Mouse (Mus musculus) spleen, postnatal 36 days (tissue): ENCODE data around the gene Sec14l3.

Experiments
- DNase-seq, 2 experiments: peaks; one replicate each; pipeline ENCODE4 v3.0.0; 2022; ENCODE audit warnings: low spot score in 2 of 2, mixed read lengths in 1 of 2

The Sec14l3 gene

GRCm38 (mm10) chr11:4060866-4061575, 3.6 kb upstream of the Sec14l3 start:
- no peak for DNase-seq

GRCm38 (mm10) chr11:4062523-4062922, 2.1 kb upstream of the Sec14l3 start:
- DNase-seq = no peak

- no peak for DNase-seq
These were observed 1.7 kb upstream of the Sec14l3 start for GRCm38 (mm10) chr11:4062981-4063380.

DNA sequence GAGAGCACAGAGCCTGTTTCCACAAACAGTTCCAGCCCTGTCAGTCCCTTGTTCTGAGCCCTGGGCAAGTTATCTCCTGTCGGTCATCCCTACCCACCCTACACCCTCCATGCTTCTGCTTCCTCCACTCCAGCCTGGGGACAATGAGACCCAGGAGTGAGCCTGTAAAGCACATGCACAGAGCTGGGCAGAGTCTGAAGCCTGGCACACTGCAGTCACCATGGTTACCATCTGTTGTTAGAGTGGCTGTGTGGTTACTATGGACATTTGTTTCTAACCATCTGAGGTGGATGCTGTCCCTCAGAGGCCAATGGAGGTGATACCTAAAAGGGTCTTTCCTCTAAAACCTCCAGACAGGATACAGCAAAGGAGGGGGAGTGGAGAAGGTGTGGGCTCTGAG, 5.0 kb downstream of the Sec14l3 start:
- no peak for DNase-seq

GRCm38 (mm10) chr11:4076633-4077032, 12.0 kb downstream of the Sec14l3 start:
- DNase-seq = no peak

DNA sequence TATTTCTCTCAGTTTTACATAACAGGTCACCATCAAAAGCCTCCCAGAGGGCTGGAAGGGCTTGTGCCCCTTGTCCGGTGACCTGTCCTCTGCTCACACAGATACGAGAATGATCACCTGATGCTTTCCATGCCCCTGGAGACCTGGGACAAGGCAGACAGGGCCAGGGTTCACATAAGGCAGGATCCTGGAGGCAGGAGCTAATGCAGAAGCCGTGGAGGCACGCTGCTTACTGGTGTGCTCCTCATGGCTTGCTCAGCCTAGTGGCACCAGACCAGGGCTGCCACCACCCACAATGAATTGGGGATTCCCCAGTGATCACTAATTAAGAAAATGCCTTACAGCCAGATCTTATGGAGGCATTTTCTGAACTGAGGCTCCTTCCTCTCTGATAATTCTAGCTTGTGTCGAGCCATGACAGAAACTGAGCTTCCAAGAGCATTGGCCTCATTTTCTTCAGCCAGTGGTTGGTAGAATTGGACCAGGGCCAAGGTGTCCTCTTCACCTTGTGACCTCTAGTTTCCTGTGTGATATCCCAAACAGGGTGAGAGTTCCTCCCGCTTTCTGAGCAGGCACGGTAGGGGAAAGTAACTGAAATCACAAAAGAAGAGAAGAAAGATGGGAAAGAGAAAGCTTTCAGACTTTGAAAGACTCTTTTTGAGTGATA, 13.8 kb downstream of the Sec14l3 start:
- no peak for DNase-seq

DNA sequence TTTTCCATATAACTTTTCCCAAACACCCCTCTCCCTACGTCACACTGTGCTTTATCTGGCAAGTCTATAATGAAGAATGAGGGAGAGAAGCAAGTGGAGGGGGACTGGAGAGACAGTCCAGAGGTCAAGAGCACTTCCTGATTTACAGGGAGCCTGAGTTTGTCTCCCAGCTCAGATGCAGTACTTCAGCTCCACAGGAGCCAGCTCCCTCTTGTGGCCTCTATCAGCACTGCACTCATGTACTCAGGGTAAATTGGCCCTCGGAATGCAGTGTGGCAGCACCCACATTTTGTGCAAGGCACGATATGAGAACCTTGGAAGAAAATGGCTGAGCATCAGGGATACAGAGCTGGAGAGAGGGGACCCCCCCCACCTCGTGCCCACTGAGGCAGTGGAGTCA, 15.6 kb downstream of the Sec14l3 start:
- peak in 1 of 2 experiments; percentile 16 for DNase-seq

GRCm38 (mm10) chr11:4083316-4084078, 18.9 kb downstream of the Sec14l3 start:
- DNase-seq = peak; percentile 20 to 37

- no peak for DNase-seq
These were observed 21.6 kb downstream of the Sec14l3 start for GRCm38 (mm10) chr11:4086246-4086645.

- DNase-seq = no peak
These were observed 22.6 kb downstream of the Sec14l3 start for GRCm38 (mm10) chr11:4087267-4087666.

DNA sequence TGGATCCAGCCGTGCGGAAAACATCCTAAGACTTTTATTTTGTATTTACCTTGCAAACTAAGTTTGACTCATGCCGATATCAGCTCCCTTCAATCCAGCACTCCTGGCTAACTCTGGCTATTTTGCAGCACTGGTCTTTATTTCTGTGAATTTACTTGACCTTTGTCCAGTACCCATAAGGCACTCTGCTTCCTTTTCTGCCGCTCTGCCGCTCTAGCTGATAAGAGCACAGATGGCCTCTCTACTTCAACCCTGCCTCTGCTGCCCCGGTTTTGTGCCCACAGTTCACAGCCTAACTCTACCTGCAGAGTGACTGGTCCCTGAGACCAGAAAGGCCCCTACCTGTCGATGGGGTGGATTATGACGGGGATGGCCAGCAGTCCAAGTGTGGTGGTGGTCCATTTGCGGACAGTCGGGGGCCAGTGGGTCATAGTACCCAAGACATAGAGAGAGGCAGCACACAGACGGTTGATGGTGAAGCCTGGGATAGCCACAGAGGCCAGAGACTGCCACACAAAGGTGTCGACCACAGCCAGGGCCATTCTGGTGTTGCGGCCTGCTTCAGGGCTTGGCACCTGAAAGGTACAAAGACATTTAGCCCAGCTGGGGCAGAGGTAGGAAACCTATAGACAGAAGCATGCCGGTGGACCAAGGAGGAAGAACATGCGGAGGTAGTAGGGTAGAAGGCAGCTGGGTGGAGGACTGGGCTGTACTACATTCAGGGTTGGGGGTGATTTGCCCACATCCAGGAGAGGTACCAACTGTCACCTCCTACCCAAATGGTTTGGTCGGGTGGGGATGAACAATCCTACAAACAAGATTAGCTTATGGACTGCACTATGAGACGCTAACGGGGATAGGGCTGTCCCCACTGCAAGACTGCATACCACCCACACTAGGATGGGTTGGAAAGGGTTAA, 29.1 kb downstream of the Sec14l3 start:
- no peak for DNase-seq

- DNase-seq = peak; percentile 64 to 77
These were observed 29.9 kb downstream of the Sec14l3 start for GRCm38 (mm10) chr11:4094378-4095170.

DNA sequence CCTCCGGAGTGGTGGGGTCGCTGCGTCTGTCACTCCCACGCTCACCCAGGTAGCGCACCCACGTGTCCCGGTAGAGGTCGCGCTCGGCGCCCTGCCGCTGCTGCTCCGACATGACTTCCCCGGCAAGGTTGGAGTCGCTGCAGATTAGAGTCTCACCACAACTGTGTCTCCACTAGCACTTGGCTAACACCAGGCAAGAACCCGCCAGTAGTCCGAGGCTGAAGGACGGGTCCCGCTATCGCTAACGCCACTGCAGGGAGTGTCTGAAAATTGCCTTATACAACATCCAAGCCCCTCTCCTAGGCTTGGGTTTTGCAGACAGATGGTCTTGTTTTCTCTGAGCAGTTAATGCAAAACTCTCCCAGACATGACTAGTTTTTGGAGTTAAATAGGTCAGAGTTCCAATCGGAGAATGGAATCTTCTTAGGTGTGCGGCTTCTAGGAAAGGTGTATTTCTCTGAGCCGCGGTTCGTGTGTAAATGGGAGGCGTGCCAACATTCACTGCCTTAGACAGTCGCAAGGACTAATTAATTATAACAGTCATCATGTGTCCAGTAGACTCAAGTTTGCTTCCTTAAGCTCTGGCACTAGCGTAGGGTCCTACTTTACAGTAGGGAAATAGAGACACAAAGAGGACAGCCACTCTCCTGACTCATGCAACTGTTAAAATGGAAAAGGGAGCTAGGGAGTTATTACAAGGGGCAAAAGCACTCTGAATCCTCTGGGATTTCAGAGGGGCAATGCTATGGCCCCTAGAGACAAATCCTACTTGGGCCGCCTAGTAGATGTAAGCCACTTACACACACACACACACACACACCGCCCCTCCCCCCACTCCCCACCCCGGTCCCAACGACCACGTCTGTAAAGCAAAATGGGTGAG, 30.8 kb downstream of the Sec14l3 start, which contains the start of gene Mtfp1:
Gene Mtfp1 (minus strand): TSS at position 275 of the 883 bp plus-strand sequence.
- peak; percentile 49 to 57 for DNase-seq

DNA sequence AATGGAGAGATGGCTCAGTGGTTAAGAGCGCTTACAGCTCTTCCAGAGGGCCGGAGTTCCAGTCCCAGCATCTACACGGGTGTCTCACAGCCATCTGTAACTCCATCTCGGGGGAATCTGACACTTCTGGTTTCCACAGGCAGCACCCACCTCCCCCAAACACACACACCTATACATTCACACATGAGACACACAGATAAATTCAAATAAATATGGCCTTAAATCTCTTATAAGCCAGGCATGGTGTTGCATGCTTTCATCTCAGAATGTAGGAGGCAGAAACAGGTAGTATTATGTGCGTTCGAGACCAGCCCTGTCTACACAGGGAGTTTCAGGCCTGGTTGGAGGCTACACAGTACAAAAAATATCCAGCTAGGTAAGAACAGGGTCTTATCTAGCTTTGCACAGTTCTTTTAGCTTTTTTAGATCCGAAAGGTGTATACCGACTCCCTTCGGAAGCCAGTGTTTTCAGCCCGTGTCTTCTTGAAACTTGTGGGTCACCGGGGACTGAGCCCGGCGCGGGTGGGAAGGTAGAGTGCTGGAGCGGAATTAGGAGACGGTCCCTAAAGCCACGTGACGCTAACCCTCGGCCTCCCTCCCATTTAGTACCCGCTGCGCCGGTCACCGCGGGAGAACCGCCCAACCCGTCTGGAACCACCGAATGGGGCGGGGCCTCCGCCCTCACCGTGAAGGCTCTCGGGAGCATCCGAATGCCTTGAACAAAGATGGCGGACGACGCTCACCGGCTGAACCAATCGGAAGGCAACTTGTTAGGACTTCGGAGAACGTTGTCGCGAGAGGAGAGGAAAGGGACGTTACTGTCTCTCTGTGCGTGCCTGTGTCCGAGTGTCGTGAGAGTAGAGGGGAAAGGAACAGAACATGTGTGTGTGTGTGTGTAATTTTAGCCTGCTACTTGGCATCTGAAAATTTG, 31.7 kb downstream of the Sec14l3 start:
- DNase-seq = peak; percentile 98 to 99

DNA sequence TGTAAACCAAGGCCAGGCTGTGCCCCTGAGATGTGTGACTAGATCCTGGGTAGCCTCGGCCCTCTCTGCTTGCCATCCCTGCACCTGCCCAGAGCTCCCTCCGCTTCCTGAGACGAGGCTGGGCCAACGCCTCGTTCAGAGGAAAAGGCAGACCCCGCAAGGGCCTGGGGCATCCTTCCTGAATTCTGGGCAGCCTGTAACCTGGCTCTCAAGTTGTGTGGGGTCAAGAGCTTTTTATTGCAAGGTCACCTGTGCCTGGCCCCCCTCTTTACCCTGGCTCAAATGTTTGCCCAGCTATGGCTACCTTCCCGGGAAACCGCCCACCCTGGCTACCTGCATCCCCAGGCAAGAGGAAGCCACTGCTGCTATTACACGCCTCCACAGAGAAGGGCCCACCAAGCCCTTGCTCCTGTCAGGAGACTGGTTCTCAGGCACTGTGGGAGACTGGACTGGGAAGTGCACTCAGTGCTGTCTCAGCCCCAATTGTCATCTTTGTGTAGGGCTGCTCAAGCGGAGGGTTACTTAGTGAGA, 32.5 kb downstream of the Sec14l3 start:
- DNase-seq = no peak

DNA sequence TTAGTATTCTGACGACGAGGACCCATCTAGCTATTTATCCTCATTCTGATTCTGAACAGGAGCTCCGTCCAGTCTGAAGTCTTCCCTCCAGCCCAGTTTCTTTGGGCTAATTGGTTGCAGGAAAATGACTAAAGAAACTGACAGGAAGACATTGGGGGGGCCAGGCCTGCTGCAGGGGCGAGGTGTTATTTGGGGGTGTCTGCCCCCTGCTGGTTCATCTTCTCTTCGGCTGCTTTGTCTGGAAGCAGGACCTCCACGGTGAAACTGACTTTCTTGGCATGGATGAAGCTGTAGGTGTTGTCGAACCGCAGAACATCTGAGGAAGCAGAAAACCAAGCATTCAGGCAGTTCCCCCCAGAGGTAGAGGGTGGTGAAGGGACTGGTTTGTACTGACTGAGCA, 33.5 kb downstream of the Sec14l3 start:
- no peak for DNase-seq

GRCm38 (mm10) chr11:4098816-4099215, 34.2 kb downstream of the Sec14l3 start:
- DNase-seq = no peak

DNA sequence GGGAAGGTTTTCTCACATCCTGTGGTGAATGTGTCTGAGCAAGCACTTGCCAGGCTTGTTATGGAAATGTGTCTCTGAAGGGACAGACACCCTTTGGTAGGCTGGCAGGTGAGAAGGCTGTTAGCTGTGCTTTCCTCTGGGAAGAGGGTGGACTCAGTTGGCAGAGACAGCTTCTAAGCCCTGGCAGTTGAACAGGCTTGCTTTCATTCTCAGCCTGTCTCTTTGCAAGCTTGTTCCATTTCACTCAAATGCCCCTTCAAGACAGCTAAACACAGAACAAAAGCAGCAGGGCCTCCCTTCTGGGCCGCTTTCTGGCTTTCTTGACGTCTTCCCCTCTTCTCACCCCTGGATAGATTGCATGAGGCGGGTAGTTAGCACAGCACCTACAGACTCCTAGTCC, 34.8 kb downstream of the Sec14l3 start:
- DNase-seq = no peak
